Mouse (Mus musculus): ENCODE results near the gene Krtap22-2.
"Not testable (repeated sequence)": the region's sequence is repeated elsewhere in the genome, so short reads cannot be mapped to it uniquely, and the experiment has no call there.

Krtap22-2 gene

DNA sequence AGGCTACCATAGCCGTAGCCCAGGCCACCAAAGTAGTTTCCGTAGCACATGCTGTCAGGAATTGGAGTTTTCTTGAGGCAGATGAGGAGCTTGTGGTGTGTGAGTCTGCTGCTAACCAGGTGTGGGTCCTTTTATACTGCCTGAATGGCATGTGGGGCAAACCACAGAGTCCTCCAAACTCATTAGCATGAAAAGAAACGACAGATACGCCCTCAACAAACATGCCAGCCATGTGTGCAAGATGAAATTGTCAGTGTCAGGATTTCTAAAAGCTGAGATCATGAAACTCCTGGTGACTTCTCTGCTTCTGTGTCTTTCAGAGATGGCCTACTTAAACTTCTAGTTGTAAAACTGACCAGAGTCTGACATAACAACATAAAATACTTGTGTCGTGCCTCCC is at the start of gene Krtap22-2:
Gene Krtap22-2 (minus strand): TSS at position 101 of the 400 bp plus-strand sequence.
- in situ Hi-C loops (cut with MboI; ENCODE audit: unreplicated experiment in 2 of 2), result no loop called here

DNA sequence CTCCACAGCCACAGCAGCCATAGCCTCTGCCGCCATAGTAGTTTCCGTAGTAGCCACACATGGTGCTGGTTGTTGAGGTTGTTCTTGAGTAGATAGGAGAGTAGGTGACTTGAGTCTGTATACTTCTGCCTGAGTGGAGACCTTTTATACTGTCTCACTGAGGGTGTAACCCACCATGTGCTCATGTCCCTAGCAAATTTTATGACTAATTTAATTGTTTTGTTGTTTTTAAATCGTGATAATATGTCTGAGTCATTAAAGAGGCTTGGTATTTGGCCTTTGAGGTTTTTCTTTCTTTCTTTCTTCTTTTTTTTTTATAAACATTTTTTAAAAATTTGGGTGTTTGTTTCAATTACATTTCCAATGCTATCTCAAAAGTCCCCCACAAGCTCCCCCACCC is 37.2 kb upstream of the Krtap22-2 start, which contains the start of gene Krtap6-5:
Gene Krtap6-5 (minus strand): TSS at position 101 of the 400 bp plus-strand sequence.
- in situ Hi-C loops (cut with MboI; ENCODE audit: unreplicated experiment in 2 of 2), result no loop called here

DNA sequence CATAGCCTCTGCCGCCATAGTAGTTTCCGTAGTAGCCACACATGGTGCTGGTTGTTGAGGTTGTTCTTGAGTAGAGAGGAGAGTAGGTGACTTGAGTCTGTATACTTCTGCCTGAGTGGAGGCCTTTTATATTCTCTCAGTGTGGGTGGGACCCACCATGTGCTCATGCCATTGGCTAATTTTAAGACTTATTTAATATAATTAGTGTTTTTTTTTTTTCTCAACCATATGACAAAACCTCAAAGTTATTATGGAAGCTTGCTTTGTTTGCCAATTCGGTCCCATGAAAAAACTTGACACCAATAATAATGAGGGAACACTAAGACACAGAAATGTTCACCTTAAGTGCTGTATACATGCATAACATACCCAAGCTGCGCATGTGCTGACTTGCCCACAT is 30.8 kb upstream of the Krtap22-2 start, which contains the start of gene Gm10228:
Gene Gm10228 (minus strand): TSS at position 101 of the 400 bp plus-strand sequence.
- in situ Hi-C loops (cut with MboI; ENCODE audit: unreplicated experiment in 2 of 2), result not testable (repeated sequence)

DNA sequence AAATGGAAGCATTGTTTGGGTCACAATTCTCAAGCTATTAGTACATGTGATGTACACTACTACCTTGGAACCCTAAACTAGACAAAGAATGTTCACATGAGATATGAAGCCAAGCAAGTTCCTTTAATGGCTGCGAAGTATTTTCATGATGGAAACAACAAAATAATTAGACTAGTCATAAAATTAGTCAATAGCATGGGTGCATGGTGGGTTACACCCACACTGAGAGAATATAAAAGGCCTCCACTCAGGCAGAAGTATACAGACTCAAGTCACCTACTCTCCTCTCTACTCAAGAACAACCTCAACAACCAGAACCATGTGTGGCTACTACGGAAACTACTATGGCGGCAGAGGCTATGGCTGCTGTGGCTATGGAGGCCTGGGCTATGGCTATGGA is 20.8 kb upstream of the Krtap22-2 start, which contains the start of gene Krtap6-1:
Gene Krtap6-1 (plus strand): TSS at position 301 of the 400 bp plus-strand sequence.
- in situ Hi-C loops (cut with MboI; ENCODE audit: unreplicated experiment in 2 of 2), result not testable (repeated sequence)

DNA sequence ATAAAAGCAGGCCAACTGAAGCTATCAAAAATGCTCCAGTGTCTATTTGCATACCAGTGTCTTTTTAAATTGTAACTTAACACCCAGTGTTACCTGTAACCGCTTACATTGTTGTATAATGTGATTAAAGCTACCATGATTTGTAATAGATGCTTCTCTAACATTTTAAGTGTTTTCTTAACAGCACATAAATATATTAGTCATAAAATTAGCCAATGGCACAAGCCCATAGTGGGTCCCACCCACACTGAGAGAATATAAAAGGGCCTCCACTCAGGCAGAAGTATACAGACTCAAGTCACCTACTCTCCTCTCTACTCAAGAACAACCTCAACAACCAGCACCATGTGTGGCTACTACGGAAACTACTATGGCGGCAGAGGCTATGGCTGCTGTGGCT is 4.4 kb upstream of the Krtap22-2 start, which contains the start of gene Gm10229:
Gene Gm10229 (plus strand): TSS at position 301 of the 400 bp plus-strand sequence.
- in situ Hi-C loops (cut with MboI; ENCODE audit: unreplicated experiment in 2 of 2), result not testable (repeated sequence)

DNA sequence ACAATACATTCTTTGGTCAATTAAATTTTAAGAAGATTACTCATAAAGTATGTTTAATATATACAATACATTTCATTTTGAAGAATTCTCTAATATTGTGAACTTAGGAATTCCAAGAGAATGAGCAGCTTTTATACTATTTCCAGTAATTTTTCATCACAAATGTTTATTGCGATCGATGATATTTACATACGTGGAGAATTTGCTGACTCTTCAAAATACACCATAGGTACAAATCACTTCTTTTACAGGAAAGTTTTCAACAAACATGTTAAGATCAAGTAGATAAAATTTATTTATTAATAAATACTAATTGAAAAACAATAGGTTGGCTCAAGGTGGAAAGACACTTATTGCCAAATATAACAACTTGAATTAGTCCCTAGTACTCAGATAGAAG is 3.4 kb upstream of the Krtap22-2 start:
- in situ Hi-C loops (cut with MboI; ENCODE audit: unreplicated experiment in 2 of 2), result no loop called here

DNA sequence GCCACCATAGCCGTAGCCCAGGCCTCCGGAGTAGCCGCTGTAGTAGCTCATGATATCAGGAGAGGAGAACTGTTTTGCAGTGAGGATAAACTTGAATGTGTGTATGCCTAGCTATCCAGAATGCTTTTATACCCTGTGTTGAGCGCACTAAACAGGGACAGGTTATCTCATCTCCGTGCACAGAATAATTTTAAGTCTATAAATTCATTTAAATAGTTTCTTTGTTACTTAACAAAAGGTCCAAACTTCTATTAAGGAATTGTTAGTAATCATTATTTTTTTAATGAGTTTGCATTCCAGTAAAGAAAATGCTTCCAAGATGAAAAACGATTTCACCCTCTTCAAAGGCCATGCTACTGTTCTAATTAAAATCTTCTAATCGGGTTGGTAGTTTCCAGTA is 47.8 kb downstream of the Krtap22-2 start, which contains the start of gene Krtap16-3:
Gene Krtap16-3 (minus strand): TSS at position 101 of the 400 bp plus-strand sequence.
- in situ Hi-C loops (cut with MboI; ENCODE audit: unreplicated experiment in 2 of 2), result no loop called here

Measured in v-Abl transformed pro-B cells (cell line).